Mouse (Mus musculus): Measurements from ENCODE around the gene Ak2. TPM values are rescaled to one million over a fixed set of nuclear protein-coding genes. Genes with fewer than 3 reads are reported as not detected.

Ak2 gene
- total and polyA plus RNA-seq, 3 experiments: 269 to 363 (median 280) TPM

GRCm38 (mm10) chr4:129017150-129017549, 25.4 kb downstream of the Ak2 start:
- Histone ChIP-seq H3K27ac (ENCODE audit: insufficient read depth, low read depth) (peak overlapping the region; percentile 9; the same call in 1 of the 2 replicates), H3K9me3 (replicated peaks; ENCODE audit: low read length) (peaks cover 4% of the 10 kb centered on the region), H3K79me2 (replicated peaks; ENCODE audit: control insufficient read depth, extremely low read depth, insufficient read depth, poor library complexity, severe bottlenecking) (no peaks in the 10 kb centered on the region), H3K4me3 (replicated peaks in 1 of 3; ENCODE audit: low read depth in 2 of 3, low read length in 2 of 3, poor library complexity in 1 of 3) (no peak overlapping the region), H3K27me3 (replicated peaks) (no peaks in the 10 kb centered on the region), H3K4me2 (ENCODE audit: insufficient read depth, low read depth, poor library complexity, severe bottlenecking) (no peak overlapping the region), H3K9ac (ENCODE audit: insufficient read depth, low read depth) (no peak overlapping the region), H3K36me3 (replicated peaks in 1 of 2; ENCODE audit: control insufficient read depth in 1 of 2, insufficient read depth in 1 of 2, low read length in 1 of 2) (peaks cover 8 to 20% of the 10 kb centered on the region in 2 experiments), H3K4me1 (ENCODE audit: control insufficient read depth in 1 of 2, insufficient read depth in 2 of 2) (peaks cover 15 to 45% of the 10 kb centered on the region in 2 experiments)
- TF ChIP-seq JUND (conservative IDR thresholded peaks at IDR 0.05; ENCODE audit: low read depth, low read length) (no peak), BHLHE40 (IDR thresholded peaks at IDR 0.05; ENCODE audit: low read depth, low read length) (peak; percentile 31; the same call in 1 of the 2 replicates), EP300 (IDR thresholded peaks at IDR 0.05; ENCODE audit: low read length) (peak; percentile 55), MXI1 (IDR thresholded peaks at IDR 0.05; ENCODE audit: low read depth, low read length) (no peak), E2F4 (IDR thresholded peaks at IDR 0.05; ENCODE audit: insufficient replicate concordance, low read depth, low read length) (no peak), ZMIZ1 (IDR thresholded peaks at IDR 0.05; ENCODE audit: low read depth, low read length) (no peak), IRF4 (IDR thresholded peaks at IDR 0.05; ENCODE audit: low read depth, low read length) (peak; percentile 39), PAX5 (IDR thresholded peaks at IDR 0.05; ENCODE audit: low read length) (no peak), ZC3H11A (IDR thresholded peaks at IDR 0.05; ENCODE audit: low read depth, low read length) (no peak)
- DNase-seq (ENCODE audit: extremely low read depth): no peak
- dilution Hi-C loops (cut with MboI; ENCODE audit: extremely low pct_ligation_motif_present, extremely low pct_unique_long_range_greater_than_20kb, low sequenced_read_pairs): no loop called here
- in situ Hi-C loops (cut with MboI; ENCODE audit: low pct_ligation_motif_present, low pct_unique_long_range_greater_than_20kb, low sequenced_read_pairs): loop anchor here (10.0 kb wide), 1 partner anchor 58 kb away; no protein-coding TSS in a partner anchor

- Histone ChIP-seq H3K4me1 (ENCODE audit: control insufficient read depth in 1 of 2, insufficient read depth in 2 of 2) (peaks cover 18 to 49% of the 10 kb centered on the region in 2 experiments), H3K9me3 (replicated peaks; ENCODE audit: low read length) (peaks cover 7% of the 10 kb centered on the region)
- dilution Hi-C loops (cut with MboI; ENCODE audit: extremely low pct_ligation_motif_present, extremely low pct_unique_long_range_greater_than_20kb, low sequenced_read_pairs): no loop called here
Observed at GRCm38 (mm10) chr4:129018788-129019435, 27.2 kb downstream of the Ak2 start.

More at GRCm38 (mm10) chr4:129018788-129019435, 27.2 kb downstream of the Ak2 start:
- Histone ChIP-seq H3K27me3 (replicated peaks) (no peaks in the 10 kb centered on the region), H3K9ac (ENCODE audit: insufficient read depth, low read depth) (no peak overlapping the region), H3K36me3 (replicated peaks in 1 of 2; ENCODE audit: control insufficient read depth in 1 of 2, insufficient read depth in 1 of 2, low read length in 1 of 2) (peaks cover 0 to 3% of the 10 kb centered on the region in 2 experiments), H3K4me3 (replicated peaks in 1 of 3; ENCODE audit: low read depth in 2 of 3, low read length in 2 of 3, poor library complexity in 1 of 3) (no peak overlapping the region), H3K4me2 (ENCODE audit: insufficient read depth, low read depth, poor library complexity, severe bottlenecking) (0 out of 2 replicates have a peak overlapping the region, but pooled peaks have one; percentile 8), H3K27ac (ENCODE audit: insufficient read depth, low read depth) (no peak overlapping the region), H3K79me2 (replicated peaks; ENCODE audit: control insufficient read depth, extremely low read depth, insufficient read depth, poor library complexity, severe bottlenecking) (no peaks in the 10 kb centered on the region)
- in situ Hi-C loops (cut with MboI; ENCODE audit: low pct_ligation_motif_present, low pct_unique_long_range_greater_than_20kb, low sequenced_read_pairs): loop anchor here (10.0 kb wide), 1 partner anchor 56 kb away; no protein-coding TSS in a partner anchor
- DNase-seq (ENCODE audit: extremely low read depth): no peak
- TF ChIP-seq IRF4 (IDR thresholded peaks at IDR 0.05; ENCODE audit: low read depth, low read length) (peak; percentile 35), MAZ (IDR thresholded peaks at IDR 0.05; ENCODE audit: low read depth, low read length) (no peak), RCOR1 (conservative IDR thresholded peaks at IDR 0.05; ENCODE audit: low read depth, low read length) (0 out of 2 replicates have a peak, but pooled peaks have one; percentile 61), NRF1 (IDR thresholded peaks at IDR 0.05; ENCODE audit: low read depth, low read length) (no peak), MEF2A (IDR thresholded peaks at IDR 0.05; ENCODE audit: borderline replicate concordance, low read depth, low read length) (0 out of 2 replicates have a peak, but pooled peaks have one; percentile 45), ELF1 (IDR thresholded peaks at IDR 0.05; ENCODE audit: low read depth, low read length) (peak; percentile 59), ETS1 (conservative IDR thresholded peaks at IDR 0.05; ENCODE audit: low read depth, low read length) (peak; percentile 66), EP300 (IDR thresholded peaks at IDR 0.05; ENCODE audit: low read length) (0 out of 2 replicates have a peak, but pooled peaks have one; percentile 45), JUND (conservative IDR thresholded peaks at IDR 0.05; ENCODE audit: low read depth, low read length) (no peak), BHLHE40 (IDR thresholded peaks at IDR 0.05; ENCODE audit: low read depth, low read length) (peak; percentile 95), MXI1 (IDR thresholded peaks at IDR 0.05; ENCODE audit: low read depth, low read length) (no peak)

Measured in CH12.LX (cell line).